Mouse (Mus musculus) thymus, postnatal 25 days (tissue): ENCODE measurements around the gene Ccdc89.
A peak's percentile ranks its signal among the peaks of the same experiment; 100 is the strongest.

Experiments
- DNase-seq: peaks from one replicate; pipeline ENCODE4 v3.0.0; 2022

Ccdc89 gene

GRCm38 (mm10) chr7:90475793-90476312 is 49.5 kb downstream of the Ccdc89 start, which contains the start of gene Tmem126b:
TSS of gene Tmem126b (minus strand) at chr7:90476001.
- peak; percentile 99 for DNase-seq

DNA sequence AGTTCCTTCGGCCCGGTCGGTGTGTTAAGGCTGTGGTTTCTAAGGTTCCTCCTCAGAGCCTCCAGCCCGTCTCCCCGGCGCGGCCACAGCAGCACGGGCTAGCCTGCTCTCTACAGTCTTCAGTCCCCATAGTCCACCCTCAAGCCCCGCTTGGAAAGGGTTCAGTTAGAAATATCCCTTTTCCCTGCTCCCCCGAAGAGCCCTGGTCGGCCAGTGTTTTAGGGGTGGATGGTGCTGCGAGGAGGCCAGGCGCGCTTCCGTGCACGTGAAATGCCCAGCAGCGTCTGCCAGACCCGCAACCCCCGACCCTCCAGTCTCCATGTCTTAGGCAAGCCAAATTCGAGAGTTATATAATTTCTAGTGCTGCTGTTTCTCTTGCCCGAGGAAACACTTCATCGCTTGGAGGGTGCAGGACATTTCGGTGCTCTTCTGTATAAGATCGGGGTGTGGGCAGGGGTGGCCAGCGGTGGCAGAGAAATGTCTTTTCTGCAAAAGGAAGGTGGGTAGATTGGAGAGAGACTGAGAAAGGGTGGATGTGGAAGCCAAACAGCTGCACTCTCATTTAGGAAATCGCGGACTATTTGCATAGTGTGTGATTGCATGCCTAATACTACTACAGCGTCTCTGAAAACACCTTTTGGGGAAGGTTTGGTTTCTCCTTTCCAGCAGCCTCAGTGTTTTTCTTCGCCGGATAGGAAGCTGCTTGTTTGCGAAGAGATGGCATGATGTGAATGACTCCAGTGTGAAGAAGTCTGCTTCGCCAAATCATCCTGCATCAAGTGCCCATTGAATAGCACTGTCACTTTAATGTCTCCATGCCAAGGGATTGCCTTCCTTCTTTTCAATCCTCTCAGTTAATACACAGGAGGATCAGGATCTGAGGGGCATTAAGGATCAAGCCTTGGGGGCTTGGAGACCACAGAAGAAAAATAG is 50.2 kb downstream of the Ccdc89 start, which contains the start of gene Dlg2:
Gene Dlg2, plus strand, starts transcription at position 360 of the 933 bp plus-strand sequence.
- no peak for DNase-seq
